Mouse (Mus musculus) MEL (cell line): ENCODE results near the gene Kremen2.

ENCODE experiments used
- CTCF ChIP-seq, 3 experiments: IDR thresholded peaks in 2 of 3; conservative IDR thresholded peaks in 1 of 3; 2 replicates each; pipeline ENCODE4 v1.5.1; 2011 to 2012; ENCODE audit warnings: low read length in 3 of 3, low read depth in 2 of 3, mild to moderate bottlenecking in 2 of 3, improper control_type of control experiment in 1 of 3, inconsistent platforms in 1 of 3, mixed read lengths in 1 of 3, moderate library complexity in 1 of 3; ENCODE audit not compliant: control insufficient read depth in 1 of 3, insufficient read depth in 1 of 3, poor library complexity in 1 of 3, severe bottlenecking in 1 of 3
- HCFC1 ChIP-seq: IDR thresholded peaks from 2 replicates; pipeline ENCODE4 v1.6.1; 2012; ENCODE audit warnings: low read depth, mild to moderate bottlenecking, inconsistent platforms, low read length, improper control_type of control experiment, moderate library complexity
- POLR2AphosphoS2 ChIP-seq: IDR thresholded peaks from 2 replicates; pipeline ENCODE4 v1.6.1; 2011; ENCODE audit warnings: low read length, improper control_type of control experiment
- TBP ChIP-seq: IDR thresholded peaks from 2 replicates; pipeline ENCODE4 v1.8.0; 2011; ENCODE audit warnings: low read depth, low read length, improper control_type of control experiment
- TCF12 ChIP-seq: IDR thresholded peaks from 2 replicates; pipeline ENCODE4 v1.6.1; 2014; ENCODE audit warnings: low read depth, mild to moderate bottlenecking, inconsistent platforms, low read length, improper control_type of control experiment, moderate library complexity

DNA sequence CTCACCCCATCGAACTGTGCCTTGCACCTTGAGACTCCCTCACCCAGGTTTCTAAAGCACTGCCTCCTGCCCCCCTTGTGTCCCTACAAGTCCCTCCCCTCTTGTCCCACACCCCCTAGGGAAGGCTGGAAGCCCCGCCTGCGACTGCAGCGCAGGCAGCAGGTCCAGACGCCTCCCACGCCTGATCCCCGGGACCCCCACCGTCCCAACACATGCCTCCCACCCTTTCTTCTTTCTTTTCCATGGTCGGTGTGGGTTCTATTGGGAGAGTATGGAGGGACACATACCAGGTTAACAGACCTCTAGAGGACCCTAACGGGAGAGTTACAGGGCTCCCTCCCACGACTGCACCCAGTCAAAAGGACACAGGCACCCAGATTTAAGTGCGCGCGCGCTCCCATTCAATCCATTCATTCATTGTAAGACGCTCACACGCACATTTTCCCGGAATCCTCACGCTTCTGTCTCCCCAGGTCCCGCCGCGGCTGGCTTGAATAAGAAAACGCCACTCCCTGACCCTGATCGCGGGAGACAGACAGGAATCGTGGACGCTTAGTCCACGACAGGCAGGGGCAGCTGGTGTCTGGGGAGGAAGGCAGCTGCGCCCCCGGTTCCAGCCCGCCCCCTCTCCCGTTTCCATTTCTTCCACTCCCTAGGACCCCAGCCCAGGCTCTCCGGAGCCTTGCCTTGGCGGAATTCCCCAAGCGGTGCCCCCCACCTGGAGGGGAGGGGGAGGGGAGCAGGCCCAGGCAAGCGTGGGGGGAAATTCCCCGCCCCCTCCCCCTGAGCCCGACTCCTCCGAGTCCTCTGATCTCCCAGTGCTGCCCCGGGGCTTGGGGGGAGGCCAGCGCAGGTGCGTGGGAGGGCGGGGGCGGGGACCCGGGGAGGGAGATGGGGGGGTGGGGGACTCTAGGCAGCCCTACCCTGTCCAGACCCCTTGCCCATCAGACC lies at the start of gene Kremen2:
- TF ChIP-seq HCFC1 = no peak
- no peak for TF ChIP-seq TCF12
- no peak for TF ChIP-seq POLR2AphosphoS2
- TF ChIP-seq TBP = no peak
- no peak for TF ChIP-seq CTCF (IDR thresholded peaks at IDR 0.05 in 2 of 3, conservative IDR thresholded peaks at IDR 0.05 in 1 of 3; ENCODE audit: control insufficient read depth in 1 of 3, insufficient read depth in 1 of 3, low read depth in 2 of 3, low read length in 3 of 3, poor library complexity in 1 of 3, severe bottlenecking in 1 of 3)
